Mouse (Mus musculus) lung, postnatal 14 days (tissue): Measurements from ENCODE around the gene Atp1a1.

ENCODE experiments used
- DNase-seq: peaks from one replicate; pipeline ENCODE4 v3.0.0; 2021

Gene Atp1a1

DNA sequence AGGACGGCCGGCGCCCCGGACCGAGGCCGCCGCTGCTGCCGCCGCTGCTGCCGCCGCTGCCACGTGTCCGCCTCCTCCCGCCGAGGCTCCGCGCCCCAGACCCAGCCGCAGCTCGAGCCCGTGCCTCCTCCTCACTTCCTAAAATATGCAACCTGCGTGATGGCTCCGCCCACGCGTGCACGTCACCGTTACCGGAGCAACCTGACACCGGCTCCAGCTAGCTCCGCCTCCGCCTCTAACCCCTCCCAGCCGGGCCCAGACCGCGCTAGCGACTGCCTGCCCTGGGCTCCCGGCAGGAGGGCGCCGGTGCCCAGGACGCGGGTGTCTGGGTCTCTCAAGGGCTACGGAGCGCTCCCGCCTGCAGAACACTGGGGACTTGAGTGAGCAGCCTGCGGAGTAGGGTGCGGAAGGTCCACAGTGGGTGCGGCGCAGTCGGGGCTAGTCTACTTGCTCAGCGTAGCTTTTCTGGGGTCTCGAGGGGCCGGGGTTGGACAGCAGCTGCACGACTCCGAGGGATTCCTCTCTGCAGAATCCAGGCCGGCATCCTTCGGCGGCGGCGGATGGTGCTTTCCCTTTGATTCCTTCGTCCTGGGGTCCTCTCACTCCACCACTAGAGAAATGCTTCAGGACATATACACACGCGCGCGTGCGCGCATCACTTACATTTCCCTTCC, at the start of gene Atp1a1:
Gene Atp1a1 (minus strand): TSS at position 135 of the 674 bp plus-strand sequence.
- DNase-seq = peak; percentile 99

DNA sequence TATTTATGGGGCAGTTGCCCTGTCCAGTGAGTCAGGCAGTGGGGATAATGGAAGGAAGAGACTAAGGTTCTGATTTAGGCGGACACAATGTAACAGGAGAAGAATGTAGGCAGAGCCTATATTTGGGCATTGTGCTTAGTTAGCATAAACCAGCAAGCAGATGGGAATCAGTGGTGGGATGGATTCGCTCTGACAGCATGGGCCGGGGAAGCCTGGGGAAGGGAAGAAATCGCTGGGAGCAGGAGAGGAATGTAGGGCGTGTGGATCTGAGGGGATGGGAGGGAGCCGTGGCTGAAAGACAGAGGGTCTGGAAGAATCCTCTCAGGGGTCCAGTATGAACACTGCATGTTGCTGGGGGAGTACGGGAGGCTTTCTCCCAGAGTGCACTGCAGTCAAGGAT, 49.0 kb upstream of the Atp1a1 start:
- no peak for DNase-seq

DNA sequence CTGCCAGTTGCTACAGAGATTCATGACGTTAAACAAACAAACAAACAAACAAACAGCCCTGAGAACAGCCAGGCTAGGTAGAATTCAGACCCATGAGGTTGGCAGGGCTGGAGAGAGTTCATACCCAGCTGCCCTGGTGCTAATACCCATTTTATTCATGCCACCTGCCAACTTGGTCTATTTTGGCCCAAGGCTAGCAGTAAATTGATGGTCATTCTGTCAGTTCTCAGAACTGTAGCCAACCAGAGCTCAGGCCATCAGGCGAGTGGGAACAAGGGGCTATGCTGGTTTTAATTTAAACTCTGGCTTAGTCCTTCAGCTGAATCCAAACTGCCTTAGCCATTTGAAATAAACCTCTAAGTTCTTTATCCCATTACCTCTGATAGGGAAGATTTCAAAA, 48.5 kb upstream of the Atp1a1 start:
- no peak for DNase-seq

DNA sequence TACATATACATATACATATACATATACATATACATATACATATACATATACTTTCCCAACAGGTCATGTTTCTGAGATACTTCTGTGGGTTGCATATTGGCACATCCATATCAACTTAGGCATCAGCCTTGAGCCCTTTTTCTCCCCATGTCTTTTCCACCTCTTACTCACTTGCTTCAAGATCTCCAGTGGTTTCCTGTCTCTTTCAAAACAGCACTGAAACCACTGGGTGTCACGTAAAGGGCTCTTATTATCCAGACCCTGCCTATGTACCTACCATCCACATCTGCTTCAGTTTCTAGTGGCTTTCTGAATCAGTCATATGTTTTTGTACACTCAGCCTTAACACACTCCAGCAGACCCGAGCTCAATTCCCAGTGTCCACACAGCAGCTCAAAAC, 45.8 kb upstream of the Atp1a1 start:
- no peak for DNase-seq

DNA sequence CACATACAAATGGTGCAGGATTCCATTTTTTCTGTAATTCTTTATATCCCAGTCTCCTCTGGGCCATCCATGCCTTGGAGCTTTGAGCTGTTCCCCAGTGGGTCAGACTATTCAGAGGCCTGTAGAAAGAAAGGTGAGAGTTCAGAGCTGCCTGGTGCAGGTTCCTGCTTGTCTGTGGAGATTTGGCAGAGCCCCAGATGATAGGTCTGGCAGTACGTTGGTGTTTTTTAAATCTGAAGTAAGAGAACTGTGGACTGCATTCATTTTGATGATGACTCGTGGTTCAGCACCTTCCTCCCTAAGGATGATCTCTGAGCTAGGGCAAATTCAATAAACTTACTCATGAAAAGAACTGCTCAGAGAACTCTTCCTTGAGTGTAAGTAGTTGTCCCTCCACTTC, 44.8 kb upstream of the Atp1a1 start:
- no peak for DNase-seq

DNA sequence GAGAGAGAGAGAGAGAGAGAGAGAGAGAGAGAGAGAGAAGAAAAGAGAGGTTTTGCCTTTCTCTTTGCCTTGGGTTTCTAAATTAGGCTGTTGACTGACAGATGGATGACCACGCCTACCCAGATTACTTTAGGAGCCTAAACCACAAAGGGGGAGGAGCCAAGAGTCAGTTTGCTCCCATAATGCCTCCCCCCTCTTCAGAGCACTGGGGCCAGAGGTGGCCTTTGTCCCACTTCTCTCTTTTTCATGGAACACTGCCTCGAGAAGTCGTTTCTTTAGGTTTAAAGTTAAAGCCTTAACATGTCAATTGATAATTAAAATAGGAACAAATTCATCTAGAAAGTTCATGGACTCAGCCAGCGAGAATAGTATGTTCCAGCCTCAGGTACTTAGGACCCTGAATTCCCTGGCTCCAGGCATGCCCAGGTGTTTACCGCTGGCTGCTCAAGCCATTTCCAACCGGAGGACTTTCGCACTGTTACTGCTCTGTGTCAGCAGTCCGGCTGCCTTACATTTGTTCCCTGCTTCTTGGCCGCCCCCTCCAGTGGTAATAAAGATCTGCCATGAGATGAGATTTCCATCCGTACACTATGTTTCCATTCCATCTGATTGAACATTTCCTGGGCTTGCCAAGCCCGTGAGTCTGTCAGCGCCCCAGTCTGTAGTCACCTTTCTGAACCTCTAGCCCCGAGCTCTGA, 43.8 kb upstream of the Atp1a1 start:
- DNase-seq = no peak

DNA sequence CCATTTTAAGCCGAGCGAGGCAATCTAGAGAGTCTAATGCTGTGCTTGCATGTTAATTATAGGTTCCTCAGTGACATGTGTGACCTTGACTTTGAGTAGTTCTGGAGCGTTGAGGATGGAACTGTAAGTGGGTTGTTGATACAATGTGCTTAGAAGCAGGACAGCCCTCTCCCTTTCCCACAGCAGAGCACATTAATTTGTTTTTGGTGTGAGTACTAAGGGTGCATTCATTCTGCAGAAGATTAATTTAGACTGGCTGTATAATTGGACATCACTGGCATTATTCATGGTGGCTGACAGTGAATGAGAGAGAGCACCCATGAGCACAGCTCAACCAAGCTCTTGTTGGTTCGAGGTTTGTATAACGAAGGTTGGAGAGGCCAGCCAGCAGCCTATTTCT, 42.3 kb upstream of the Atp1a1 start:
- no peak for DNase-seq

DNA sequence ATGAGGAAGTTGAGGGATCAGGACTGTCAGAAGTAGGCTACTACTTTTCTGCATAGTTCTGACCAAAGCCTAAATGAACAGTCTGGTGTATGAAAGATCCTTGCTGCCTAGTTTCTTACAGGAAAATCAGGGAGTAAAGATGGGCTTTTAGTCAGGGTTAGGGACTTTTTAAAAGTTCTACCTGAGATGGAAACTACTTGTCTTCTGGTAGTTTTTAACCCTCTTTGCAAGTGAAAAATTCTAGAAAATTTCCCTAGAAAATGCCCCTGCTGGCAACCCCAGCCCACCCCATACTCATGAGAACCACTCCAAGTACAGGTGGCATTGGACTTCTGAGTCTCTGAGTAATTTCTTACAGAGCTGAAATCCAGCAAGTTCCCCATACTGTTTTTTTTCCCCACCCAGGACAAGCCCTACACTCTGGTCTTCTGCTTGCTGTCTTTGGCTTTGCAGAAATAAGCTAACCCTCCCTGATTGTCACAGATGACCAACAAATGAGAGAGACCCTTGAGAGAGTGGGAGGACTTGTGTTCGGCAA, 41.2 kb upstream of the Atp1a1 start:
- DNase-seq = no peak

DNA sequence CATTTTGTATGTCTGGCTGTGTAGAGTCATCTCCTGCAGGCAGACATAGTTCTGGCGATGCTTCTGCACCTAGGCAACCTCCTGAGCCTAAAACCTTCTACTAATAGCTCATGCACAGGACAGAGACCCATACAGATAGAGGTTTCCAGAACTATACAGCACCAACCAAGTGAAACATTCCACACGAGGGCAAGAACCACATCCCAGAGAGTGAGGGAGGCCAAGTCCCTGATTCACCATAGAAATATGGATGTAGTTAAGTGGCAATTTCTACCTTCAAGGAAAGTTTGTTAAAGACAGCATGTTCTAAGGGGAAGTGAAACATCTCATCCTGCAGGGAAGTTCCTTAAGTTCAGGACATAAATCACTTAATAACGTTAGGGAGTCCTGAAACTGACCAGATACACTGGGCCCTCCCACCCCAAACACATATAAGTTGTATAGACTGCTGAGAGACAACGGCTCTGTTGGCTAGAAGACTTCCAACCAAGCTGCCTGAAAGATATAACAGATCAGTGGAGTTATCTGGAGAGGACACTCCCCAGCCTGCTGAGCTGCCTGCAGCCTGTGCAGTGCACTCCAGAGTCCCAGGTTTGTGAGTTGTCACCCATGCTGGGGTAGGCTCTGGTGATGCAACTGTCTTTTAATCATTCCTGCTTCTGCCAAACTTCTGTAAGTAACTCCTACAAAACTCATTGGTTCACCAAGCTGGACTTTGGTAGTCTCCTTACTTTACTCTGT, 39.7 kb upstream of the Atp1a1 start:
- no peak for DNase-seq

DNA sequence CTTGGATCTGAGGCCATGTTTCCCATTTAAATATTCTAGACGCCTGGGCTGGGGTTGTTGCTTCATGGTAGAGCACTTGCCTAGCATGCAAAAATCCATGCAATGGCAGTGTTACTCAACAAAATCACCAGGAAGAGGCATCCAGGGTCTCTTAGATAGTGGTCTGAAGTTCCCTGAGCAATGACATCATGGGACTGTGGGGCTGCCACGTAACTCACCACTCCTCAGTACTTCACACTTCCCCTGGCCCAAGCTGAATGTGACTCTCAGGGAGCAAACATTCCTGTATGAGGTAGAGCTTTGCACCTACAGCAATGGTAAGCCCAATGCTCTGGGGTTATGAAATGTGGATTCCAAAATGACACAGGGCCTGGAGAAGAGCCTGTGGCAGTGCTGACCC, 38.8 kb upstream of the Atp1a1 start:
- DNase-seq = no peak

DNA sequence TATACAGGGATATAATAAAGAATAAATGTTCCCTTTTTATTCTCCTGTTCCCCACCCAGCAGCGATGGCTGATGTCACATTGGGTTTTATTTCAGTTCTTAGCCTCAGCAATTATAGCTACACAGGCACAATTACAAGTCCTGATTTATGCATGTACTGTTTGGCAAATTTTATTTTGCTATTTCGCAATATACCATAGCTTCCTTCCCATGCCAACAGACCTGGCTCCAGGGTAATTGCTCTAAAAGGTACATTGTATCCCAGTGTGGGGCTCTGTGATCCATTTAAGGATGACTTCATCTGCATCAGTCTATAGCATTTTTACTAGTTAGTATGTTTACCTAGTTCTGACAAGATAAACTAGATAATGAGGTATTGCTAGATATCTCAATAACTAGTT, 33.7 kb upstream of the Atp1a1 start:
- DNase-seq = no peak

DNA sequence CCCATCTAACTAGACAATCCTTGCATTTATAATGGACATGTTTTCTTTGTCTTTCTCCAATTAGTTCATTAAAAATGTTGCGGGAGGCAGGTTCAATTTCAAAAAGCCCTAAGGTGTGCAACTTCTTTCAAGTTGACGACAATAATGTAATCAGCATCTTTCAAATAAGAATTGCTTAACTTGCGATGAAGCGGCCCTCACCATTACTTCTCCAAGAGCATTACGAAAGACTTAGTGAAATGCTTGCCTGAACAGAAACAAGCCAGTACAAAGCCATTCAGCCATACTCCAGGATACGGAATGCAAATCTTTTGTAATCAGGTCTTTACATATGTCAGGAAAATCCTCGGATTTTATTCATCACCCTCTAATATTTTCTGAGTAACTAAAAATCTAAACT, 32.0 kb upstream of the Atp1a1 start:
- no peak for DNase-seq

DNA sequence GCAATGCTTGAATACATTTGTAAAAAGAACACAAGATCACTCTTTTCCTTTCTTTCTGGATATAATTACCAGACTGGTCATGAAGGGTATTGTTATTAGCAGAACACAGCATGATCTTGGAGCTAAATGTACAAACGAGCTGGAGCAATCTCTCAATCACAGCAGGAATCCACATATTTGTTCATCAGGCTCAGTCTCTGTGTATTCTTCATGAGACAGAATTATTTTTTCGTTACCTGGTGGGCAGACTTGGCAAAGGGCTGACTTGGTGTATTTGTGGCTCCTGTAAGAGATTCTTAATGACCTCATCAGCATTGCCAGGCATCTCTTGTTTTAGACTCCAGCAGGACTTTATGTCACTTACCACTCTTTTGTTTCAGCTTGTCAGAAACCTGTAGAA, 31.6 kb upstream of the Atp1a1 start:
- no peak for DNase-seq

DNA sequence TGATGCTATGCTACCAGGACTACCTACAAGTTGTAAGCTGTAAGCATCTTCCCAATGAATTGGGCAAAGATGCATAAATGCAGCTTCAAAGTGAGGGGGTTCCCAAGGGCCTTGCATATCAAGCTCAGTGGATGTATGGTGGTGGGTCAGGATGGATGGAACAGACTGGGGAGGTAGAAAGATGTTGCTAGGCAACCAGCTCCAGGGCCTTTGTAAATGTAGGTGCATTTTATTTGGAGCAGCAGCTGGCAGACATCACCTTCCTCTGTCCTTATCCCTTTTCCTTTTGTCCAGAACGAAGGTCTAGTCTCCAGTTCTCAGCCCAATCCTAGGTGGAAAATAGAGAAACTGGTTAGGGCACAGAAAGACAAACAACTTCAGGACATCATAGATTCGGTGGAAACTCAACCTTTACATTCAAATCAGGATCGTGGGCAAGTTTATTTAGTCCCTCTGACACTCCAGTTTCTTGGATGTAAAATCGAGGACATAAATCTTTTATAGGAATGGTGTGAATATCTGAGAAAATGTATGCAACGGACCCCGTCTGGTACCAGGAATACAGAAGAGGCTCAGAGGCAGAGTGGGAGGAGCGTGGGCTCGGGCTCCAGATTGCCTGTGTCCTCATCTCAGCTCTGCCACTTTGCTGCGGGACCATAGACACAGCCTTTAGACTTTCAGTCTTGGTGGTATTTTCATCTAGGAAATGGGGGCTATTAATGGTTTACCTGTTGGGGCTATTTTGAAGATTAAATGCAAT, 29.8 kb upstream of the Atp1a1 start:
- no peak for DNase-seq

DNA sequence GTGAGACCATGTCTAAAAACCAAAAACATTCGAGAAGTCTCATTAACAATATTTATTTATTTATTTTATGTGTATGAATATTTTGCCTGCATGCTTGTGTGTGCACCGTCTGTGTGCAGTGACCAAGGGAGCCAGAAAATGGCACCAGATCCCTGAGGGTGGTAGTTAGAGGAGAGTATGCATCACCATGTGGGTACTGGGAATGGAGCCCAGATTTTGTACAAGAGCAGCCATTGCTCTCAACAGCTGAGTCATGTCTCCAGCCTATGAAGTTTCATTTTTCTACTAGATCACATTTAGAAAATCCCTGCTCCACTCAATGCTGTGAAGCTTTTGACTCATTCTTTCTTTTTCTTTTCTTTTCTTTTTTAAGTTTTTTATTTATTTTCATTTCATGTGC, 23.8 kb upstream of the Atp1a1 start:
- DNase-seq = no peak

DNA sequence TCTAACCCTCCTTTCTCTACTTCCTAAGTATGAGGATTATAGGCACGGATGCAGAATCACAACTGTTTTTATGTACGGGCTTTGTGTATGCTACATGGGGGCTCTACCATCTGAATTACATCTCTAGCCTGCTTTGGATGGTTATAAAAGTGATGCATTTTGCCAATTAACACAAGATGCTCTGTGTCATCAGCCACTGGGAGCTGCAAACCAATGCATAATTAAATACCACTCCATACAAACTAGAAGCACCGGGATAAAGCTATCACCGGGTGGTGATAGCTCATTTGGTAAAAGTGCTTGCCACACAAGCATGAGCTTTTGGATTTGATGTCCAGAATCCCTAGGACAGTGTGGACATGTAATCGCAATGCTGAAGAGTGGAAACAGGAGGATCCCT, 19.8 kb upstream of the Atp1a1 start:
- DNase-seq = no peak

DNA sequence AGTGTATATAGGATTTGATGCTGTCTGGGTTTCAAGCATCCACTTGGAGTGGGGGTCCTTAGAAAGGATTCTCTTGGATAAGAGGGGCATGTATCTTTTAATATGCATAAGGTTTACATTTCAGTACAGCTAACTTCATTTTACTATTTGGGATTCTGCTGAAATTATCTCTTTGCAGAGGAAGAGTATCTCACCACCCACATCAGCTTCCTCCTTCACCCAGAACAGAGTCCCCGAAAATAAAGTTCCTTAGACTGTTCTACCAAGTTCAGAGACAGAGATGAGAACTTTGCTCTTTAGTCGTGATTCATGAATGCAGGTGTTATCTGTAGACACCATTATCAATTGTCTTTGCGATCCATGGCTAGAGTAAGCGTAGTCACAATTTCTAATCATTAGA, 14.5 kb upstream of the Atp1a1 start:
- no peak for DNase-seq

DNA sequence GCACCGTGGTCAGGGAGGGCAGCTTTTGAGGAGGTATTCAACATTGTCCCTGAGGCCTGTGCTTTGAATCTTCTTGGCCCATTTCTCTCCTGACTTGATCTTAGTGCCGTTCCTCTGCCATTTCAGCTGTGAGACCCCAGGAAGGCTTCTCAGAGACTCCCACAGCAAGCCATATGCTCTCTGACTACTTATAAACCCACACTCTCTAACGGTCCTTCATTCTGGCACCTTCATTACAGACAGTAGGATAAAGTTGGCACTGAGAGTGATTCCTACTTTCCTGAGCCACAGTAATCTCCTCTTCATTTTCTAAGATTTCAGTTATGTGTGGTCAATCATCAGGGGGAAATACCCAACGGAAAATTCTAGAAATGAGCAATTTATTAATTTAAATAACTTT, 14.0 kb upstream of the Atp1a1 start:
- DNase-seq = no peak

DNA sequence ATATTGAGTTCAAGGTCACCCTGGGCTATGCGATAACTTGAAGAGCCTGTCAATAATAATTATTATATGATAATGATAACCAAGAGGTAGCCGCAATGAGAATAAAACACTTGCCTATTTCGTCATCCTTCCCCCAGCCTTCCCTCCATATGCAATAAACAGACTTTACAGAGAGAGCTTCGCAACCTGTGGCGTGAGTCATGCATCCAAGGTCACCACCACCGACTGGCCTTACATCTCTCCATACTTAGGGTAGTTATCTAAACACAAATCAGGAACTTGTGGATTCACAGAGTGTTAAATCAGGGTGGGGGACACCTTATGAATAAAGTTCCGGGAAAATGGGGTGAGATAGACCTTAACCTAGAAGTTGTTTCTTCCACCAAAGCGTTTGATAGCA, 13.0 kb upstream of the Atp1a1 start:
- no peak for DNase-seq

DNA sequence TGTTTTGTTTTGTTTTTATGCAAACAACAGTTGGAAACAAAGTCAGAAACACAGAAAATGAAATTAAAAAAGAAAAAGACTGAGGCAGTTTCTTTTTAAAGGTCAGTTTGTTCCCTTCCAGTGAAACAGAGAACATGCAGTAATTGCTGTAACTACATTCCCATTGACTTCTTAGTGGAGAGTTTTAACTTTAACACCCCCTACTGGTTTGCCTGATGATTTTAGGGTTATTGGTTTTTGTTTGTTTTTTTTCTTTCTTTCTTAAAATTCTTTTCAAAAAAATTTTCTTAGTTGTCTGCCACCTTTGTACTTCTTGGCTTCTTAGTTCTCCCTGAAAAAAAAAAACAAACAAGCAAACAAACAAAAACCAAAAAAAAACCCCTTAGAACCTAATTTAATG, 12.5 kb upstream of the Atp1a1 start:
- no peak for DNase-seq

DNA sequence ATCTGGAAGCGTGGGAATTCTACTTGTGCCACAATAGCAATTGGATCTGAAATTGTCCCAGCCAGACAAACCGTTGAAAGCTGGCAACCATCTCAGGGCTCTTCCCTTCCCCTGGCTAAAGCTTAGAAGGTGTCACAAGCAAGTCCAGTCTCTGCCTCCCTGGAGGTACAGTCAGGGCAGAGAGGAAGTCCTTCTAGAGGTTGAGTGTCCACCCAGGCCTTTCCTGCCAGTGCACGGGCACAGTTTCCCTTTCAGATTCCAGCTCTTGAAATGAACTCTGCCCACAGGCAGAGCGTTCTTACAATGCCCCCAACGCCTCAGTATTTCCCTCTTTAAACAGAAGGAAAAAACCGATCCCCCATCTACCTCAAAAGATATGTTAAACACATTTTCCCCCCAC, 11.4 kb upstream of the Atp1a1 start:
- no peak for DNase-seq

DNA sequence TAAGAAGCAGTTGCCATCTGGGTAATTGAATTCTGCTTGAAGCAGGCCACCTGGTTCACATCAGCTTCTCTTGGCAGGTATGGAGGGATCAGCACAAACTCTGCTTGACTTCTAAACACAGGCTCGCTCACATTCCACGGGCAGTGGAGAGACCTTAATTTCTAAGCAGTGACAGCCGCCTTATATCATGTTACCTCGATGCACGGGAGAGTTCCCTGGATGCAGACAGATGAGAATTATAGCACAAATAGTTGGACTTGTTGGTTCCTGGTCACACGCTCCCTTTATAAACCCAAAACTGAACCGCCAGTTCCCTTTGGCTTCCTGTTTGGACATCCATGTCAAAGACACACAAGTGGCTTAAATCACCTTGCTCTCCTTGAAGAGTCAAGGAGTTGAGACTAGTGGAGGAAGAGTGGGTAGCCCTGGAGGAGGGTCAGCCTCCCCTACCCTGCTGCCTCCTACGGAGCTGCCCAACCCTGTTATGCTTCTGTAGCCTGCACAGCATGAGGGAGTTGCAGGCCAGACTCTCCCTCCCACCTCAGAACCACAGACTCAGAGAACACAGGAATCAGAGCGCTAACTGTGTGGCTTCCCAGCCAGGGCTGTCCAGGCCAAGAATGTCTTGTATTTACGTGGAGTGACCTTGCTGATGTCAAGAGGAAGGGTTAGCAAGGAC, 7.5 kb upstream of the Atp1a1 start:
- no peak for DNase-seq
